ENCODE assay signal across 9 mouse cellular contexts in the genomic region with DNA sequence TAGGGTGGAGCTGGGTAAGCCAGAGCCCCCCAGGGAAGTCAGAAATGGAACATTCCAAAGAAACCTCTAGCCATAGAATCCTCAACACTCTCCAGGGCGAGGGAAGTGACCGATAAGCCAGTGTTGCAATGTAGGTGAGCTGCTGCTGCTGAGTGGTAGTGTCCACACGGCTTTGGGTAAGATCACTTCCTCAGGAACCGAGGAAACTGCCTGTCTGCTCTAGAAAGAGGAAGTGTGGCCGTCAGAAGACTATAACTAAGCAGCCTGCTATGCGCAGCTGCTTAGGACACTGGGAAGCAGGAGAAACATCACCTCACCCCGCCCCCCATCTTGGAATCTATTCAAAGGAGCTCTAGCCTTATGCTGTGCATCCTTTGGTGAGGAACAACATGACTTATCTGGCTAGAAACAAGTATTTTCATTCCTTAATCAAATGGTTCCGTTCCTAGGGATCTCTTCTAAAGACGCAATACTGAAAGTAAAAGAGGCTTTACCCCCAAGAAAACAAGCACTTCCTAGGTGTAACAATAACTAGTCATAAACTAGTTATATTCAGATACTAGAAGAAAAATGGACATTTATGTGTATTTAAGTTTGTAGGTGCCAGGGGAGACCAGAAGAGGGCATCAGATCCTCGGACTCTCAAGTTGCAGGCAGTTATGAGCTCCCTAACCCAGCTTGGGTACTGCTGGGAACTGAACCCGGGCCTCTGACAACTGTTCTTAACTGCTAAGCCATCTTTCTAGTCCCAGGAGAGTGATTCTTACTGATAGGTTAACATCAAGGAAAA. TPM values are rescaled to one million over a fixed set of nuclear protein-coding genes. Genes with fewer than 3 reads are reported as not detected.
DNase-seq lines count a peak whose midpoint lies in the region; ATAC-seq and TF ChIP-seq lines count a peak whose summit lies in the region.
"Had no signal": no experiment of that assay in that cellular context is flagged by ENCODE, and none has a peak within 500 bp of the region (broad histone marks: within the 10 kb centered on the region; RNA-seq: fewer than 3 reads in every experiment).

No protein-coding gene starts in this region.

- WGBS in forebrain, embryonic 15.5 days = 84% methylated on average over 11 of the region's 11 CpGs

- no peak overlapping the region; the same call in 1 of the 2 replicates for H3K27ac ChIP-seq in left cerebral cortex, adult 2 months
- H3K27ac ChIP-seq in forebrain, embryonic 15.5 days (replicated peaks) = no peak overlapping the region

- no peak for DNase-seq in left cerebral cortex, adult 2 months (ENCODE audit: extremely low spot score in 1 of 2, low spot score in 2 of 2)
- no peak for DNase-seq in left cerebral cortex, adult 9 months (ENCODE audit: low spot score in 2 of 2)
- DNase-seq in lung, adult 18-20 months = peak; percentile 77 to 80
- DNase-seq in spleen, postnatal 36 days (ENCODE audit: low spot score in 2 of 2) = peak; percentile 78 to 81
- DNase-seq in urinary bladder, postnatal 10 days (ENCODE audit: low spot score) = no peak
- no peak for DNase-seq in frontal cortex, postnatal 36 days (ENCODE audit: low spot score in 2 of 2)

- H3K36me3 ChIP-seq in forebrain, embryonic 15.5 days = peaks cover 11% of the 10 kb centered on the region

- H3K4me1 ChIP-seq in forebrain, embryonic 15.5 days = no peaks in the 10 kb centered on the region

- peak; percentile 82 for ATAC-seq in granulocyte monocyte progenitor cell, adult 5-6 weeks (replicated peaks; ENCODE audit: poor library complexity, severe bottlenecking)
- no peak for ATAC-seq in forebrain, embryonic 15.5 days (replicated peaks)

- no peak overlapping the region for H3K4me2 ChIP-seq in forebrain, embryonic 15.5 days (replicated peaks)

- H3K4me3 ChIP-seq in left cerebral cortex, adult 2 months = no peak overlapping the region
- H3K4me3 ChIP-seq in forebrain, embryonic 15.5 days = no peak overlapping the region
- H3K4me3 ChIP-seq: myocyte had no signal

- no peak overlapping the region for H3K9ac ChIP-seq in forebrain, embryonic 15.5 days (replicated peaks)

- intact Hi-C loops in left cerebral cortex, adult 2 months (cut with DNase I) = no loop called here

- peak; percentile 5 for TF ChIP-seq CTCF in left cerebral cortex, adult 2 months (IDR thresholded peaks at IDR 0.05)

- H3K27me3 ChIP-seq in forebrain, embryonic 15.5 days = no peaks in the 10 kb centered on the region

- H3K9me3 ChIP-seq in forebrain, embryonic 15.5 days = no peaks in the 10 kb centered on the region

RNA-seq across cellular contexts. Expression of gene Slc23a2, which starts 50.3 kb away (rescaled TPM):
- total RNA-seq in left cerebral cortex, adult 2 months (2021) = 100 to 1,000 TPM; 142 to 162 TPM
- 4.5 and 12.5 TPM in 2 replicates for total RNA-seq in granulocyte monocyte progenitor cell, adult 5-6 weeks (2014; fragmentation: Nextera tagmentation)
- total RNA-seq in granulocyte monocyte progenitor cell, adult 5-6 weeks (2017) = 5.6 and 17.1 TPM in 2 replicates
- polyA plus RNA-seq in forebrain, embryonic 15.5 days (2015; fragmentation: Nextera tagmentation; extraction: Ambion mirVana) = 27.6 and 30.2 TPM in 2 replicates

Comparison
In these comparisons a context has a peak if more than half of its experiments do, and no peak if none do; other contexts are left out.
1. DNase-seq: peak in lung, adult 18-20 months (2 of 2) and spleen, postnatal 36 days (2 of 2); none in left cerebral cortex, adult 2 months (0 of 2), left cerebral cortex, adult 9 months (0 of 2), urinary bladder, postnatal 10 days (single experiment) and frontal cortex, postnatal 36 days (0 of 2).
2. RNA of gene Slc23a2, which starts 50.3 kb away (total RNA-seq): 142 to 162 TPM in left cerebral cortex, adult 2 months; 4.5 to 17.1 TPM in granulocyte monocyte progenitor cell, adult 5-6 weeks; every median in the first group is over 4 times any median in the second.